Mouse (Mus musculus): Measurements from ENCODE around the gene Mfsd4b2. TPM values are rescaled to one million over a fixed set of nuclear protein-coding genes. Genes with fewer than 3 reads are reported as not detected.

The Mfsd4b2 gene
- polyA plus RNA-seq (2012; fragmentation: generic; extraction: Trizol), result not detected

- Histone ChIP-seq H3K4me2 (ENCODE audit: low read depth) (no peak within 1 kb of the TSS), H3K79me2 (ENCODE audit: control insufficient read depth, insufficient read depth) (no peaks in the 10 kb centered on the region), H3K36me3 (ENCODE audit: control insufficient read depth, insufficient read depth) (no peaks in the 10 kb centered on the region), H3ac (ENCODE audit: control insufficient read depth, insufficient read length) (no peak within 1 kb of the TSS), H3K4me3 (no peak within 1 kb of the TSS), H3K27me3 (ENCODE audit: control insufficient read depth, insufficient read depth, insufficient read length) (peaks cover 11% of the 10 kb centered on the region)
- no peak for TF ChIP-seq SRF (IDR thresholded peaks at IDR 0.05; ENCODE audit: control insufficient read depth, insufficient read length, low read depth)
These were observed at the start of gene Mfsd4b2 for GRCm38 (mm10) chr10:39926616-39927139. Gene Mfsd4b2 (minus strand): TSS chr10:39926923.

- Histone ChIP-seq H3K79me2 (ENCODE audit: control insufficient read depth, insufficient read depth) (no peaks in the 10 kb centered on the region), H3K4me3 (no peak overlapping the region), H3K27me3 (ENCODE audit: control insufficient read depth, insufficient read depth, insufficient read length) (no peaks in the 10 kb centered on the region), H3K4me2 (ENCODE audit: low read depth) (no peak overlapping the region), H3ac (ENCODE audit: control insufficient read depth, insufficient read length) (no peak overlapping the region), H3K36me3 (ENCODE audit: control insufficient read depth, insufficient read depth) (no peaks in the 10 kb centered on the region)
- TF ChIP-seq REST (IDR thresholded peaks at IDR 0.05; ENCODE audit: insufficient read depth, insufficient read length) (no peak), MYOG (IDR thresholded peaks at IDR 0.05; ENCODE audit: control insufficient read depth in 1 of 3, insufficient read depth in 1 of 3, insufficient read length in 2 of 3, low read depth in 2 of 3) (no peak), USF1 (IDR thresholded peaks at IDR 0.05; ENCODE audit: low read depth) (no peak), TCF12 (IDR thresholded peaks at IDR 0.05; ENCODE audit: insufficient read depth, poor library complexity, severe bottlenecking) (no peak), POLR2A (IDR thresholded peaks at IDR 0.05; ENCODE audit: insufficient read length, low read depth) (no peak), MAX (IDR thresholded peaks at IDR 0.05; ENCODE audit: low read depth) (no peak), TCF3 (IDR thresholded peaks at IDR 0.05; ENCODE audit: insufficient read length, low read depth) (no peak), MYOD1 (IDR thresholded peaks at IDR 0.05; ENCODE audit: control insufficient read depth in 1 of 3, insufficient read length in 2 of 3, low read depth in 2 of 3) (no peak), CEBPB (IDR thresholded peaks at IDR 0.05; ENCODE audit: insufficient read depth, poor library complexity, severe bottlenecking) (no peak), POLR2AphosphoS2 (IDR thresholded peaks at IDR 0.05; ENCODE audit: insufficient read length, low read depth) (no peak), E2F4 (IDR thresholded peaks at IDR 0.05; ENCODE audit: insufficient read depth) (no peak), SRF (IDR thresholded peaks at IDR 0.05; ENCODE audit: control insufficient read depth, insufficient read length, low read depth) (no peak)
These were observed 49.0 kb upstream of the Mfsd4b2 start for GRCm38 (mm10) chr10:39975771-39976170.

- H3K36me3 ChIP-seq (ENCODE audit: control insufficient read depth, insufficient read depth), result no peaks in the 10 kb centered on the region
- no peaks in the 10 kb centered on the region for H3K27me3 ChIP-seq (ENCODE audit: control insufficient read depth, insufficient read depth, insufficient read length)
- no peak overlapping the region for H3ac ChIP-seq (ENCODE audit: control insufficient read depth, insufficient read length)
- H3K79me2 ChIP-seq (ENCODE audit: control insufficient read depth, insufficient read depth), result no peaks in the 10 kb centered on the region
- H3K4me2 ChIP-seq (ENCODE audit: low read depth), result peak overlapping the region; percentile 47
- TF ChIP-seq MAX (IDR thresholded peaks at IDR 0.05; ENCODE audit: low read depth), result no peak
- no peak overlapping the region for H3K4me3 ChIP-seq
These were observed 48.3 kb upstream of the Mfsd4b2 start for GRCm38 (mm10) chr10:39974982-39975381.

GRCm38 (mm10) chr10:39967512-39967911 is 40.8 kb upstream of the Mfsd4b2 start:
- H3K27me3 ChIP-seq (ENCODE audit: control insufficient read depth, insufficient read depth, insufficient read length), result no peaks in the 10 kb centered on the region

GRCm38 (mm10) chr10:39961906-39962305 is 35.2 kb upstream of the Mfsd4b2 start:
- Histone ChIP-seq H3K27me3 (ENCODE audit: control insufficient read depth, insufficient read depth, insufficient read length) (no peaks in the 10 kb centered on the region), H3K36me3 (ENCODE audit: control insufficient read depth, insufficient read depth) (no peaks in the 10 kb centered on the region), H3K79me2 (ENCODE audit: control insufficient read depth, insufficient read depth) (no peaks in the 10 kb centered on the region), H3K4me3 (no peak overlapping the region), H3ac (ENCODE audit: control insufficient read depth, insufficient read length) (no peak overlapping the region), H3K4me2 (ENCODE audit: low read depth) (no peak overlapping the region)
- TF ChIP-seq SRF (IDR thresholded peaks at IDR 0.05; ENCODE audit: control insufficient read depth, insufficient read length, low read depth) (no peak), MAX (IDR thresholded peaks at IDR 0.05; ENCODE audit: low read depth) (no peak), USF1 (IDR thresholded peaks at IDR 0.05; ENCODE audit: low read depth) (no peak), CEBPB (IDR thresholded peaks at IDR 0.05; ENCODE audit: insufficient read depth, poor library complexity, severe bottlenecking) (no peak), POLR2AphosphoS2 (IDR thresholded peaks at IDR 0.05; ENCODE audit: insufficient read length, low read depth) (no peak), POLR2A (IDR thresholded peaks at IDR 0.05; ENCODE audit: insufficient read length, low read depth) (no peak), REST (IDR thresholded peaks at IDR 0.05; ENCODE audit: insufficient read depth, insufficient read length) (no peak), MYOD1 (IDR thresholded peaks at IDR 0.05; ENCODE audit: control insufficient read depth in 1 of 3, insufficient read length in 2 of 3, low read depth in 2 of 3) (no peak), E2F4 (IDR thresholded peaks at IDR 0.05; ENCODE audit: insufficient read depth) (no peak), TCF12 (IDR thresholded peaks at IDR 0.05; ENCODE audit: insufficient read depth, poor library complexity, severe bottlenecking) (no peak), TCF3 (IDR thresholded peaks at IDR 0.05; ENCODE audit: insufficient read length, low read depth) (no peak), MYOG (IDR thresholded peaks at IDR 0.05; ENCODE audit: control insufficient read depth in 1 of 3, insufficient read depth in 1 of 3, insufficient read length in 2 of 3, low read depth in 2 of 3) (no peak)

More at GRCm38 (mm10) chr10:39967512-39967911, 40.8 kb upstream of the Mfsd4b2 start:
- Histone ChIP-seq H3K4me3 (no peak overlapping the region), H3K4me2 (ENCODE audit: low read depth) (no peak overlapping the region), H3K36me3 (ENCODE audit: control insufficient read depth, insufficient read depth) (no peaks in the 10 kb centered on the region), H3ac (ENCODE audit: control insufficient read depth, insufficient read length) (no peak overlapping the region), H3K79me2 (ENCODE audit: control insufficient read depth, insufficient read depth) (no peaks in the 10 kb centered on the region)
- no peak for TF ChIP-seq TCF12 (IDR thresholded peaks at IDR 0.05; ENCODE audit: insufficient read depth, poor library complexity, severe bottlenecking)
- TF ChIP-seq POLR2A (IDR thresholded peaks at IDR 0.05; ENCODE audit: insufficient read length, low read depth), result no peak
- no peak for TF ChIP-seq TCF3 (IDR thresholded peaks at IDR 0.05; ENCODE audit: insufficient read length, low read depth)
- peak; percentile 89 for TF ChIP-seq REST (IDR thresholded peaks at IDR 0.05; ENCODE audit: insufficient read depth, insufficient read length)
- TF ChIP-seq MAX (IDR thresholded peaks at IDR 0.05; ENCODE audit: low read depth), result peak; percentile 82
- TF ChIP-seq MYOG (IDR thresholded peaks at IDR 0.05; ENCODE audit: control insufficient read depth in 1 of 3, insufficient read depth in 1 of 3, insufficient read length in 2 of 3, low read depth in 2 of 3), result peak in 2 of 3 experiments; percentile 49 to 69
- no peak for TF ChIP-seq SRF (IDR thresholded peaks at IDR 0.05; ENCODE audit: control insufficient read depth, insufficient read length, low read depth)
- no peak for TF ChIP-seq E2F4 (IDR thresholded peaks at IDR 0.05; ENCODE audit: insufficient read depth)
- no peak for TF ChIP-seq POLR2AphosphoS2 (IDR thresholded peaks at IDR 0.05; ENCODE audit: insufficient read length, low read depth)
- no peak for TF ChIP-seq CEBPB (IDR thresholded peaks at IDR 0.05; ENCODE audit: insufficient read depth, poor library complexity, severe bottlenecking)
- TF ChIP-seq MYOD1 (IDR thresholded peaks at IDR 0.05; ENCODE audit: control insufficient read depth in 1 of 3, insufficient read length in 2 of 3, low read depth in 2 of 3), result peak; percentile 44 to 70 (median 61)
- TF ChIP-seq USF1 (IDR thresholded peaks at IDR 0.05; ENCODE audit: low read depth), result no peak
